Mouse (Mus musculus): ENCODE results near the gene Cdkal1. TPM values are rescaled to one million over a fixed set of nuclear protein-coding genes. Genes with fewer than 3 reads are reported as not detected.

Gene Cdkal1
- polyA plus RNA-seq, 1 experiment from 2014 or later: 33.9 TPM

GRCm38 (mm10) chr13:29610051-29610931 is 245.2 kb downstream of the Cdkal1 start:
- no peaks in the 10 kb centered on the region for H3K9me3 ChIP-seq
- H3K27me3 ChIP-seq: no peaks in the 10 kb centered on the region
- H3K4me3 ChIP-seq (replicated peaks): no peak overlapping the region
- no peaks in the 10 kb centered on the region for H3K36me3 ChIP-seq (replicated peaks)
- no peak overlapping the region; the same call in 1 of the 2 replicates for H3K9ac ChIP-seq
- WGBS: 9% methylated on average over 13 of the region's 13 CpGs
- H3K4me2 ChIP-seq: 0 out of 2 replicates have a peak overlapping the region, but pooled peaks have one; percentile 21
- peaks cover 44% of the 10 kb centered on the region for H3K4me1 ChIP-seq
- ATAC-seq (ENCODE audit: low FRiP score): peak; percentile 91
- H3K27ac ChIP-seq: peak overlapping the region; percentile 91

- Histone ChIP-seq H3K9me3 (no peaks in the 10 kb centered on the region), H3K4me3 (replicated peaks) (no peak overlapping the region), H3K27me3 (no peaks in the 10 kb centered on the region), H3K27ac (peak overlapping the region; percentile 91), H3K9ac (no peak overlapping the region), H3K36me3 (replicated peaks) (no peaks in the 10 kb centered on the region), H3K4me1 (peaks cover 47% of the 10 kb centered on the region), H3K4me2 (no peak overlapping the region)
- WGBS: 51% methylated on average over 5 of the region's 5 CpGs
- ATAC-seq (ENCODE audit: low FRiP score): no peak
These were observed 246.0 kb downstream of the Cdkal1 start for GRCm38 (mm10) chr13:29609441-29609840.

- H3K27me3 ChIP-seq: no peaks in the 10 kb centered on the region
- no peak overlapping the region for H3K4me3 ChIP-seq (replicated peaks)
- H3K36me3 ChIP-seq (replicated peaks): no peaks in the 10 kb centered on the region
- no peak overlapping the region for H3K4me2 ChIP-seq
- no peak overlapping the region for H3K27ac ChIP-seq
- H3K4me1 ChIP-seq: peaks cover 13% of the 10 kb centered on the region
- H3K9me3 ChIP-seq: no peaks in the 10 kb centered on the region
- 27% methylated on average over 6 of the region's 7 CpGs for WGBS
- ATAC-seq (ENCODE audit: low FRiP score): peak; percentile 85
- no peak overlapping the region for H3K9ac ChIP-seq
These were observed 251.2 kb downstream of the Cdkal1 start for GRCm38 (mm10) chr13:29604241-29604640.

- H3K27me3 ChIP-seq: no peaks in the 10 kb centered on the region
- H3K27ac ChIP-seq: no peak overlapping the region
- 81% methylated on average over 6 of the region's 6 CpGs for WGBS
- no peaks in the 10 kb centered on the region for H3K9me3 ChIP-seq
- peak; percentile 31; the same call in 1 of the 2 replicates for ATAC-seq (ENCODE audit: low FRiP score)
- no peak overlapping the region for H3K9ac ChIP-seq
- peaks cover 7% of the 10 kb centered on the region; the same call in 1 of the 2 replicates for H3K4me1 ChIP-seq
- H3K4me2 ChIP-seq: no peak overlapping the region
- H3K4me3 ChIP-seq (replicated peaks): no peak overlapping the region
- no peaks in the 10 kb centered on the region for H3K36me3 ChIP-seq (replicated peaks)
These were observed 251.9 kb downstream of the Cdkal1 start for GRCm38 (mm10) chr13:29603597-29603996.

- H3K27ac ChIP-seq: no peak overlapping the region
- H3K9ac ChIP-seq: no peak overlapping the region
- 87% methylated on average over 2 of the region's 2 CpGs for WGBS
- no peaks in the 10 kb centered on the region for H3K27me3 ChIP-seq
- H3K4me2 ChIP-seq: no peak overlapping the region
- no peak overlapping the region for H3K4me3 ChIP-seq (replicated peaks)
- no peaks in the 10 kb centered on the region for H3K9me3 ChIP-seq
- no peaks in the 10 kb centered on the region for H3K36me3 ChIP-seq (replicated peaks)
- peaks cover 8% of the 10 kb centered on the region; the same call in 1 of the 2 replicates for H3K4me1 ChIP-seq
- no peak for ATAC-seq (ENCODE audit: low FRiP score)
These were observed 254.4 kb downstream of the Cdkal1 start for GRCm38 (mm10) chr13:29601033-29601432.

- no peak overlapping the region for H3K9ac ChIP-seq
- 61% methylated on average over 2 of the region's 2 CpGs for WGBS
- H3K4me2 ChIP-seq: no peak overlapping the region
- no peaks in the 10 kb centered on the region for H3K9me3 ChIP-seq
- no peak overlapping the region for H3K4me3 ChIP-seq (replicated peaks)
- H3K4me1 ChIP-seq: peaks cover 5% of the 10 kb centered on the region; the same call in 1 of the 2 replicates
- ATAC-seq (ENCODE audit: low FRiP score): no peak
- no peaks in the 10 kb centered on the region for H3K27me3 ChIP-seq
- H3K36me3 ChIP-seq (replicated peaks): no peaks in the 10 kb centered on the region
- H3K27ac ChIP-seq: no peak overlapping the region
These were observed 255.8 kb downstream of the Cdkal1 start for GRCm38 (mm10) chr13:29599646-29600045.

GRCm38 (mm10) chr13:29596735-29597134 is 258.7 kb downstream of the Cdkal1 start:
- peaks cover 3% of the 10 kb centered on the region; the same call in 1 of the 2 replicates for H3K4me1 ChIP-seq
- 53% methylated on average over 3 of the region's 3 CpGs for WGBS
- ATAC-seq (ENCODE audit: low FRiP score): no peak

GRCm38 (mm10) chr13:29593096-29593495 is 262.4 kb downstream of the Cdkal1 start:
- Histone ChIP-seq H3K9me3 (peaks cover 6% of the 10 kb centered on the region; the same call in 1 of the 2 replicates), H3K36me3 (replicated peaks) (0 out of 2 replicates have a peak, but pooled peaks cover 3% of the 10 kb centered on the region), H3K4me2 (no peak overlapping the region), H3K4me3 (replicated peaks) (no peak overlapping the region), H3K27ac (no peak overlapping the region), H3K27me3 (no peaks in the 10 kb centered on the region), H3K4me1 (peaks cover 3% of the 10 kb centered on the region; the same call in 1 of the 2 replicates), H3K9ac (no peak overlapping the region)
- WGBS: 98% methylated on average over 3 of the region's 3 CpGs
- no peak for ATAC-seq (ENCODE audit: low FRiP score)

More at GRCm38 (mm10) chr13:29596735-29597134, 258.7 kb downstream of the Cdkal1 start:
- Histone ChIP-seq H3K9me3 (peaks cover 6% of the 10 kb centered on the region; the same call in 1 of the 2 replicates), H3K4me2 (no peak overlapping the region), H3K27ac (no peak overlapping the region), H3K9ac (no peak overlapping the region), H3K4me3 (replicated peaks) (no peak overlapping the region), H3K27me3 (no peaks in the 10 kb centered on the region), H3K36me3 (replicated peaks) (0 out of 2 replicates have a peak, but pooled peaks cover 3% of the 10 kb centered on the region)

- Histone ChIP-seq H3K4me1 (no peaks in the 10 kb centered on the region), H3K9ac (no peak overlapping the region), H3K9me3 (peaks cover 6% of the 10 kb centered on the region; the same call in 1 of the 2 replicates), H3K4me3 (replicated peaks) (no peak overlapping the region), H3K27ac (no peak overlapping the region), H3K36me3 (replicated peaks) (0 out of 2 replicates have a peak, but pooled peaks cover 3% of the 10 kb centered on the region), H3K27me3 (no peaks in the 10 kb centered on the region), H3K4me2 (no peak overlapping the region)
- no peak for ATAC-seq (ENCODE audit: low FRiP score)
- WGBS: 82% methylated on average over 5 of the region's 5 CpGs
These were observed 264.8 kb downstream of the Cdkal1 start for GRCm38 (mm10) chr13:29590685-29591084.

- H3K4me3 ChIP-seq (replicated peaks): no peak overlapping the region
- no peak for ATAC-seq (ENCODE audit: low FRiP score)
- H3K27ac ChIP-seq: no peak overlapping the region
- H3K36me3 ChIP-seq (replicated peaks): 0 out of 2 replicates have a peak, but pooled peaks cover 3% of the 10 kb centered on the region
- no peaks in the 10 kb centered on the region for H3K27me3 ChIP-seq
- WGBS: 86% methylated on average over 5 of the region's 5 CpGs
- no peaks in the 10 kb centered on the region for H3K4me1 ChIP-seq
- H3K9ac ChIP-seq: no peak overlapping the region
- peaks cover 6% of the 10 kb centered on the region; the same call in 1 of the 2 replicates for H3K9me3 ChIP-seq
- H3K4me2 ChIP-seq: no peak overlapping the region
These were observed 265.3 kb downstream of the Cdkal1 start for GRCm38 (mm10) chr13:29590164-29590563.

- H3K36me3 ChIP-seq (replicated peaks): 0 out of 2 replicates have a peak, but pooled peaks cover 3% of the 10 kb centered on the region
- no peak overlapping the region for H3K27ac ChIP-seq
- H3K9ac ChIP-seq: no peak overlapping the region
- H3K27me3 ChIP-seq: no peaks in the 10 kb centered on the region
- ATAC-seq (ENCODE audit: low FRiP score): no peak
- H3K9me3 ChIP-seq: peaks cover 6% of the 10 kb centered on the region; the same call in 1 of the 2 replicates
- no peaks in the 10 kb centered on the region for H3K4me1 ChIP-seq
- no peak overlapping the region for H3K4me3 ChIP-seq (replicated peaks)
- 92% methylated on average over 4 of the region's 4 CpGs for WGBS
- H3K4me2 ChIP-seq: no peak overlapping the region
These were observed 266.8 kb downstream of the Cdkal1 start for GRCm38 (mm10) chr13:29588693-29589092.
